Mouse (Mus musculus) gastrocnemius, postnatal 25 days (tissue): ENCODE data around the gene Slco1a1. TPM values are rescaled to one million over a fixed set of nuclear protein-coding genes. Genes with fewer than 3 reads are reported as not detected.
"Not testable (repeated sequence)": the region's sequence is repeated elsewhere in the genome, so short reads cannot be mapped to it uniquely, and the experiment has no call there.

Experiments
- DNase-seq: peaks from one replicate; pipeline ENCODE4 v3.0.0; 2022
- long read RNA-seq, 2 experiments: library from polyadenylated mRNA; stranded (forward); transcript quantifications; one replicate each; pipeline ENCODE4 v2.0.0; 2021
- total RNA-seq, 2 experiments: library from RNA; stranded (reverse); gene quantifications; 1 replicate in 1 of 2; 2 replicates in 1 of 2; pipeline ENCODE4 v1.2.3; 2021

The Slco1a1 gene
- not detected for total RNA-seq
- long read RNA-seq, experiment 1, result 0 reads
- long read RNA-seq, experiment 2, result 0 reads

DNA sequence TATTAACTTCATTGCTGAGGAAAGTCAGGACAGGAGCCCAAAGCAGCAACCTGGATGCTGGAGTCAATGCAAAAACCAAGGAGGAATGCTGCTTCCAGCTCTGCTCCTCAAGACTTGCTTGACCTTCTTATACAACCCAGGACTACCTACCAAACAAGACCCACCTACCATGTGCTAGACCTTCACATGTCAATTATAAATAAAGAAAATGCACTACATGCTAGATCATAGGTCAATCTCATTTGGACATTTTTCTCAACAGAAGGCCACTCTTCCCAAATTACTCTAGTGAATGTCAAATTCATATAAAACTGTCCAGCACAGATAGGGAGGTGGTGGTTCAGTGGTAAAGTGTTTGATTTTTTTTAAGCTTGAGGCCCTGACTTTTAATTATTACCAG is at the start of gene Slco1a1:
Slco1a1 (minus strand) TSS at position 101 of the 400 bp plus-strand sequence.
- DNase-seq, result no peak

DNA sequence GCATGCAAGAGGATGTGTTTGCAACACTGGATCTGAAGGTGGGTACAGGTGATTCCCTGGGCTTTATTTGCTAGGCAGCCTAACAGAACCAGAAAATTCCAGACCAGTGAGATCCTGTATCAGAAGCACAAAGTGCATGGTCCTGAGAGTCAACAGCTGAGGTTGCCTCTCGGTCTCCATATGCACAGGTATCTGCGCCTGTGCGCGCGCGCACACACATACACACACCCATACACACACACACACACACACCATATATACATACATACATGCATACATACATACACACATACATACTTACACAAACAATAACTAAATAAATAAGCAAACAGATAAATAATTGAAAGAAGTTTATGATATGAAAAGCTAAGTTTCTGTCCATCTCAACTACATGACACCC is 40.0 kb upstream of the Slco1a1 start:
- DNase-seq, result no peak

DNA sequence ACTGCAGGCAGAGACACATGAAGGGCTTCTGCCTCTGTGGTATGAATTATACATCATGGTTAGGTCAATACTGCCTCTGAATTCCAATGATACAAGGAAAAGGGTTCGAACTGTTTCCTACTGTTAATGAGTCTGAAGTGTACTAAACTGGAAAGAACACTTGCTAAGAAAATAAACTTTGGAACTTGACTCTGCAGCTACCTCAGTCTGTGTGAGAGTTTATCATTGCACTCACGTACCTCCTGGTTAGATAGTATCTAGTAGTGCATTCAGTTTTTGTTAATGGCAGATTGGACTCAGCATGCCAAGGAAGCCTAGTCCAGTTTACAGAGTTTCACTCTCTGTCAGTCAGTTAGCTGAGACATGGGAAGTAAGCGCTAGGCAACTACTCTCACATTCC is 37.9 kb upstream of the Slco1a1 start:
- no peak for DNase-seq

DNA sequence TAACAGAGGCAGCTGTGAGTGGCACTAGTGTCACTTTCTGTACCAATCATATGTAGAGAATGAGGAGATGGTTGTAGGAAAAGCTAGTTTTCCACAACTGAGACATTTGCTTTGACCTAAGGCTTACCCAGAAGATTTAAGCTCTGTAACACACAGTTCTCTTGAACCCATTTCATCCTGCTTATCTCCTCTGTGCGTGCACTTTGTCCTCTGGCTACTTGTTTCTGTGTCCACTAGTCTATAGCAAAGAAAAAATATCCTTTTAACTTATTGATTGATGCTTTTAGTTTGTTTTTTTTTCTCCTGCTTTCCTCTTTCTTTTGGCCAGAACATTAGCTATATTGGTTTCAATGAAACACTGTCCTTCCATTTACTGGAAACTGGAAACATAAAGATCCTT is 15.7 kb upstream of the Slco1a1 start:
- no peak for DNase-seq

DNA sequence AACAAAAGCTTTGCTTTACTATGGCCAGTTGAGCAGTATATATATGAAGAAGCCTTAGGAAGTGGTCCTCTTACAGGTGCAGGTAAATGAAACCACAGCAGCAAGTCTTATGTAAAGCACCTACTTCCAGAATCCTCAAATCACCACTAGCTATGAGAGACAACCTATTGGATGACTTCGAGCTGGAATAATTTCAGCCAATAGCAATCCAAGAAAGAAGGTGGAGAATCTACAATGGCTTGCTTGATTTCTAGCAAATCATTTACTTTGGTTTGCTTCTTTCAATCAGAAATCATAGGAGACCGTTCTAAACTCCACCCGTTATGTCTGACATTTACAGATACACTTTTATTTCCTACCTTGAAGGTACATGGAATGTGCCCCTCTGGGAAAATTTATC is 15.1 kb upstream of the Slco1a1 start:
- DNase-seq, result no peak

DNA sequence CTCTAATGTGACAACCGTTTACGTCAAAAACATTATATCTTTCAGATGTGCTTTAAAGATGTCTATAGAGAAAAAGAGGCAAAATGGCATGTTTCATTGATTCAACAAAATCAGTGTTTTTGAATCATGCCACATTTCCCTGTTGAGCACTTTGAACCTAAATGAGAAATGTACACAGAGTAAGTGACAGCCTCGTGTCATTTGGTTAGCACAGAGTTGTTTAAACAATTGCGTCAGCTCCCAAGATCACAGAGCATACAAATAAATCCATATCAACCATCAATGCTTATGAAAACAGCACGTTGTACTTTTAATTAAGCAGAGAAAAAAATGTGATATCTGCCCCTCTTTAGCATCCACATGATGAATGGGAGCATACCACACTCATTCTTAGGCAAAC is 13.7 kb upstream of the Slco1a1 start:
- no peak for DNase-seq

DNA sequence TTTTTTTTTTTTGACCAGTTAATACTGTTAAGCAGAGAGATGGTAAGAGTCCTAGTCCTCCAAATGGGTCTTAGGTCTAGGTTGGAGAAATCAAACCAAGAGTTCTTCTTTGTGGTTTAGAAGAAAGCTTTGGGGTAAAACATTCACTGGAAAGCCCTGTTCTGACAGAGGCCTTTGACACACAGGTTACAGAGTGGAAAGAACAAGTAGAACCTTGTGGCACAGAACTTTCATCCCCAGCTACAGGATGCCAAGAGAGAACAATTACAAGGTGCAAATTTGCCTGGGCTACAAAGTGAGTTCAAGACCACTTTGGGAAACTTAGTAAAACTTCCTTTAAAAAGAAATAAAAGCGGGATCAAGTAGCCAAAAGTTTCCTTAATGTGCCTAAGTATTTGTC is 6.3 kb downstream of the Slco1a1 start:
- no peak for DNase-seq

DNA sequence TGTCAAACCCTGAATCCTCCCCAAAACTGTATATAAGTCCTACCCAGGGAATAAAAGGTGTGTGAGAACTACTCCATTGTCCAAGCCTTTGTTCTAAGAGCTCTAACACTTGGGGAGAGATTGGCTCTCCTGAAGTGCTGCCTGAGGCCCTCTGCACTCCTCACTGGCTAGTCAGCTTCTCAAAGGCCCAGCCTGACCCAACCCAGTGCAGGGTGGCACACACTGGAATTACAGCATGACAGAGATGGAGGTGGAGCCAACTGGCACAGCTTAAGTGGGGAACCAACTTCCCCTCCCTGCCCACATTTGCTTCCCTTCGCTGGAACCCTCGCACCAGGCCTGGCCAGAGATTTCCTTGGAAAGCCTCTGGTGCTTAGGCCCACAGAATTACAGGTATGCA is 48.6 kb downstream of the Slco1a1 start:
- DNase-seq, result no peak

DNA sequence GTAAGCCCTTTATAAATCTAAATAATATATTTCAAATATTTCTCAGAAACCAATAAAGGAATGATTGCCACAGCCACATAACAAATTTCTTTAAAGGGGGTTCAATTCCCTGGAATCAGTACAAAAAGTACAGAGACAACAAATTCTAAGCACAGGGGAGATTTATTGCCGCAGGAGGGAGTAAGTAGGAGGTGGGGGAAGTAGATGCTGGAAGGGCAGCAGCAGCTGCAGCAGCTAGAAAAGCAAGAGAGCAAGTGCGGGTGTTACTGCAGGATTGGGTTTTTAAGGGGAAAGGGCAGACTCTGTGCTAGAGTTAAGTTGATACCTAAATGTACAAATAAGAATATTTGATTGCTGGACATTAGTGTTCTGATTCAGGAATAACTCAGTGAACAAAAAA is 57.0 kb downstream of the Slco1a1 start:
- no peak for DNase-seq

DNA sequence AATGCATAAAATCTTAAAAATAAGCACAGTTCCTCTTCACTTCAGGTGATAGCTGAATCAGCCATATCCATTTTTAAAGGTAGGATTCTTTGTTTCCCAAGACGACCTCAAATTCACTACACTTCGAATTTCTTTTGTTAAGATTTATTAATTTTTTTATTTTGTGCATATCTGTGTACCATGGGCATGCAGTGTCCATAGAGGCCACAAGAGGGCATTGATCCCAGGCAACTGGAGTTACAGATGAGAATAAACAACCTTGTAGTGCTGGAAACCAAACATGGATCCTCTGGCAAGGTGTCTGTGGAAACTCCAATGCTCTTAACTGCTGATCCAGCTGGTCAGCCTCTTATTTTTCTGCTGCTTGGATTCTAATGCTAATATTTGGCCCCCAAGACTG is 58.5 kb downstream of the Slco1a1 start:
- no peak for DNase-seq

DNA sequence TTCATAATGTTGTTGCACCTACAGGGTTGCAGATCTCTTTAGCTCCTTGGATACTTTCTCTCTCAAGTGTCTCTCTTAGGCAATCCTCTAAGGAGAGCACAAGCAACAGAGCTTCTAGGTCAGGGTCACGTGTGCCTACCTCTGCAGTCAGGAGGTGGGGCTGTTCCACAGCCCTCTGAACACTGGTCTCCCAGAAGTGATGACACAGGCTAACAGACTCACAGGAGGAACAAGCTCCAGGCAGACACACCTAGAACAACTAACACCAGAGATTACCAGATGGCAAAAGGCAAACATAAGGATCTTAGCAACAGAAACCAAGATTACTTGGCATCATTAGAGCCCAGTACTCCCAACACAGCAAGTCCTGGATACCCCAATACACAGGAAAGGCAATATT is 64.2 kb downstream of the Slco1a1 start:
- no peak for DNase-seq

DNA sequence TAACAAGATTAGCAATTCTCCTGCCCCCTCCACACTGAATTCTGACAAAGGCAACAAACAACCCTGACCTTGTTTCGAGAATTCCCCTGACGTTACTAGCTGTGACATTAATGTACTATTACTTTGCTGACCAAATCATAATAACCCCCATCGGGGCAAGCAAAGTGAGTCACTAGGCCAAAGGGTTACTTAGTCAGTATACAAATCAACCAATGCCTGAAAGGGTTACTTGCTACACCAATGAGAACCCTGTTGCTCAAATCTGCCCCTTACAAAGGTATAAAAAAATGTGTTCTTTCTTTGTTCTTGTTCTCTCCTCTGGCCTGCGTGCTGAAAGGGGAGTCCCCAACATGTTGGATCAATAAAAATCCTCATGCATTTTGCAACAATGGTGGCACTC is 71.0 kb downstream of the Slco1a1 start:
- DNase-seq, result not testable (repeated sequence)

DNA sequence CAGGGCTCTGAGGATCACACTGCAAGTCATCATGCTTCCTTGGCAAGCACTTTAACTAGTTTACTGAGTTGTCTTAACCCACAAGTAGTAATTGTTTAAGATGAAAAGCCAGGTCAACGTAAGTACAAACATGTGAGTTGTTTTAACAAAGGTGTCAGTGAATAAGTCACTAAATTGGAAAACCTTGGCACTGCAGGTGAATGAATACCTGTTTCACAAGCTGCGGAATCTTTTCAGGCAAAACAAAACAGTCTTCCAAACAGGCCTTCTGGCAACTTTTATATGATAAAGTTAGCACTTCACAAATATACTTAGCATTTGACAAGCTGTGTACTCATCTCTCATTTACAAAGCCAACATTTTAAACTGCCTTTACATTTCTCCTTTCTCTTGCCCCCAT is 75.1 kb downstream of the Slco1a1 start:
- DNase-seq, result no peak

DNA sequence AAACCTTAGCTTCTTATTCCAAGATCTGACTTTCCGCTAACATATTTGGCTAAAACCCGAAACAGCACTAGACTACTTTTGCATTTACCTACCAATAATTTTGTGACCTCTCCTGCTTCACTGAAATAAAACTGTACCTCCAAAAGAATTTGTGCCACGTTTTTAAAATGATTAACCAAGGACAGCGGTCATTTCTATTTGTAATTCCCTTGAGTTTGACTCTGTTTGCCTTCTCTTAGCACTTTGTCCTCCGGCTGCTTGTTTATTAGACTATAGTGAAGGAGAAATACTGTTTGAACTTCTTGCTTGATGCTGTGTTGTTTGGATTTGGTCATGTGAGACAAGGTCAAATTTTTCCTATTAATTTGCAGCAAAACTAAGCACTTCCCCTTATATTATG is 78.0 kb downstream of the Slco1a1 start:
- DNase-seq, result no peak

DNA sequence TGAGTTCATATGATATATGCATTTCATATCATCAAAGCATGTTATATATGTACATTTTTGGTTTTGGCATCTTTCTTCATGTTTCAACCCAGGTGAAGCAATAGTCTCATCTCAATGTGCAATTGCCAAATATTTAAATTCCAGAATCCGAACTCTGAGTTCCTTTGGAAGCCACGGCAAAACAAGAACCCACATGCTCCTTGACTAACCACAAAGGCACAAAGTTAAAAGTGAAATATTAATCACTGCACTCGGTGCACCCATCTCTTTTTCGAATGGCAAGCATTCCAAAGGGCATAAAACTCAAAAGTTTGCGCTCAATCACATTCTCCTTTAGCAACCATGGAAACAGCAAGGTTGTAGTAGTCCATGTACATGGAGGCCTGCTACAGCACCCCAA is 80.7 kb downstream of the Slco1a1 start:
- no peak for DNase-seq

DNA sequence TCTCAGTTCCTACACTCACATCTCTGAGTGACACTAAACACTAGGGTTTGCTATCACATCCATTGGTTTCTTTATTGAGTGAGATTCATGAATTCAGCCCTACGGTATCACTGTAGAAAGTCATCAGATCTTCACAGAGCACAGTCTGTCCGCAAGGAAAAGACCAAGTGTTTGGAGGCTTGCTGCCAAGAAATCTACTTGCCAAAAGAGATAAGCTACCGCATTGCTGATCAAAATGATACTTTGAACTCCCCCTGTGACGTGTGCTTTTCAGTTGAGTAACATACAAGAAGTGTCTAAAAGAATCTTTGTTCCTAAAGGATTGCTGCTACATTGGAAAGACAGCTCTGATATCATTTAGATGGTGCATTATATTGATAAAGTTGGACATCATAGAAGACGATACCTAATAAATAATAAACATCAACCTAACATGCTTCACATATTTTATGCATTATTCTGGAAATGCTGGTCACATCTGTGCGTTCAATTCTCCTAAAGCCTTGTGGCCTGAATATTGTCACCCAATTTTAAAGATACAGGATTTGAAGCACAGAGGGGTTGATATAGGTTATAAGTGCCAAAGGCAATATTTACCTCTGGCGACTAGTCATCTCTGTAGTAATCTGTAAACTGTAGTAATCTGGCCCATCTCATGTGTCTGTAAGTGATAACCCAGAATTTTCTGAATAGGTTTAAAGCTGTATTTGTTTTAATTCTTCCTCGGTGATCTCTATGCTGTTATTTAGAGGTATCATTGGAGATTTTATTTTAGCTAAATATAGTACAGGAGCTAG is 88.8 kb downstream of the Slco1a1 start:
- DNase-seq, result no peak

Other genes starting within 250 kb of the Slco1a1 start
- gene Gm5724, start 173.2 kb downstream of the Slco1a1 start, total RNA-seq, result not detected
- under 1 TPM; 0.18 to 0.32 TPM for gene Slco1a4, start 90.8 kb downstream of the Slco1a1 start, total RNA-seq
- not detected for gene Gm6614, start 64.5 kb upstream of the Slco1a1 start, total RNA-seq